Mouse (Mus musculus) heart, adult 2 months (tissue): ENCODE results near the gene Rdx.

ENCODE experiments used
- CTCF ChIP-seq: fragments of 200-600 bp; IDR thresholded peaks from 2 replicates; pipeline ENCODE4 v1.8.1; 2022; ENCODE audit warnings: antibody characterized with exemption, mild to moderate bottlenecking, moderate library complexity
- POLR2A ChIP-seq: fragments of 200-500 bp; IDR thresholded peaks from 2 replicates; pipeline ENCODE4 v1.6.1; 2011; ENCODE audit warnings: mild to moderate bottlenecking, low read depth, low read length, control low read depth; ENCODE audit not compliant: insufficient read depth

- TF ChIP-seq CTCF: no peak
- TF ChIP-seq POLR2A: no peak
These were observed 5.2 kb downstream of the Rdx start for GRCm38 (mm10) chr9:52052221-52052620.
